Mouse (Mus musculus) kidney, adult 2 months (tissue): ENCODE results near the gene Snx3.

Experiments used
- CTCF ChIP-seq: fragments of 200-500 bp; conservative IDR thresholded peaks from 2 replicates; pipeline ENCODE4 v1.5.1; 2011; ENCODE audit warnings: low read depth, mild to moderate bottlenecking, control low read depth, low read length, moderate library complexity, mixed read lengths; ENCODE audit not compliant: insufficient read depth, insufficient read length
- POLR2A ChIP-seq: fragments of 200-500 bp; IDR thresholded peaks from one replicate; pipeline ENCODE4 v1.6.1; 2011; ENCODE audit warnings: low read depth, low read length, control low read depth

- no peak for TF ChIP-seq CTCF
- TF ChIP-seq POLR2A, result peak; percentile 71
Measured at GRCm38 (mm10) chr10:42501775-42502348, at the start of gene Snx3.
